Mouse (Mus musculus) liver, adult 2 months (tissue): ENCODE data around the gene Olfr410. TPM values are rescaled to one million over a fixed set of nuclear protein-coding genes. Genes with fewer than 3 reads are reported as not detected.

Source experiments
- DNase-seq: peaks from one replicate; pipeline ENCODE4 v3.0.0-alpha.2; 2011; ENCODE audit warnings: low read depth, low spot score; ENCODE audit errors: extremely low read depth
- H3K27ac ChIP-seq: fragments of 200-500 bp; replicated peaks from 2 replicates; pipeline ENCODE4 v1.5.1; 2012; ENCODE audit warnings: low read depth, mild to moderate bottlenecking, control low read depth, inconsistent platforms, low read length; ENCODE audit not compliant: insufficient read depth
- H3K27me3 ChIP-seq: fragments of 200-500 bp; 2 replicates; pipeline ENCODE4 v1.6.1; 2012; ENCODE audit warnings: mild to moderate bottlenecking, moderate library complexity, low read length, inconsistent platforms; ENCODE audit not compliant: control insufficient read depth, insufficient read depth
- H3K36me3 ChIP-seq: fragments of 200-500 bp; 2 replicates; pipeline ENCODE4 v1.6.1; 2012; ENCODE audit warnings: low read length, inconsistent platforms; ENCODE audit not compliant: control insufficient read depth, insufficient read depth
- H3K4me1 ChIP-seq: fragments of 200-500 bp; 2 replicates; pipeline ENCODE4 v1.6.1; 2011; ENCODE audit warnings: low read length; ENCODE audit not compliant: control insufficient read depth, insufficient read depth
- H3K4me3 ChIP-seq: fragments of 200-500 bp; 2 replicates; pipeline ENCODE4 v1.5.1; 2011; ENCODE audit warnings: low read depth, mild to moderate bottlenecking, control low read depth, low read length, moderate library complexity; ENCODE audit not compliant: insufficient read depth
- H3K79me2 ChIP-seq: fragments of 200-500 bp; 2 replicates; pipeline ENCODE4 v1.6.1; 2012; ENCODE audit warnings: inconsistent platforms, mild to moderate bottlenecking, low read length, moderate library complexity; ENCODE audit not compliant: control insufficient read depth, insufficient read depth
- H3K9ac ChIP-seq: fragments of 200-500 bp; 2 replicates; pipeline ENCODE4 v1.6.1; 2012; ENCODE audit warnings: low read depth, mild to moderate bottlenecking, control low read depth, inconsistent platforms, low read length
- CTCF ChIP-seq: fragments of 200-500 bp; IDR thresholded peaks from 2 replicates; pipeline ENCODE4 v1.5.1; 2011; ENCODE audit warnings: low read depth, low read length, control low read depth
- POLR2A ChIP-seq: fragments of 200-500 bp; IDR thresholded peaks from 2 replicates; pipeline ENCODE4 v1.6.1; 2011; ENCODE audit warnings: low read length, control low read depth; ENCODE audit not compliant: insufficient read depth; ENCODE audit errors: extremely low read depth
- WGBS: fragments of 180-500 bp; shearing (Covaris S2); methylation state at CpG from one replicate; pipeline ENCODE4 v1.1.7; 2018; 5-methylcytosine and 5-hydroxymethylcytosine counted together
- polyA plus RNA-seq: library from polyadenylated mRNA; depleted of rRNA; stranded (reverse); fragments of >200 nt; gene quantifications from 2 replicates; pipeline ENCODE4 v1.2.3, GENCODE M21; 2012; rRNA removed
- total RNA-seq: library from RNA; depleted of rRNA; stranded (reverse); fragments of >200 nt; gene quantifications from 2 replicates; pipeline ENCODE4 v1.2.3, GENCODE M21; 2014; rRNA removed

Olfr410 gene
- total and polyA plus RNA-seq, 2 experiments = not detected

- Histone ChIP-seq H3K27me3 (no peaks in the 10 kb centered on the region), H3K27ac (no peak within 1 kb of the TSS), H3K4me1 (no peaks in the 10 kb centered on the region), H3K4me3 (no peak within 1 kb of the TSS), H3K36me3 (no peaks in the 10 kb centered on the region), H3K9ac (no peak within 1 kb of the TSS), H3K79me2 (no peaks in the 10 kb centered on the region)
- TF ChIP-seq CTCF (no peak), POLR2A (no peak)
- DNase-seq = no peak
- 76% methylated on average over 1 of the region's 1 CpGs for WGBS
Observed at GRCm38 (mm10) chr11:74361769-74362168, 23.9 kb upstream of the Olfr410 start, which contains the start of gene Olfr412. Olfr412 (plus strand) TSS chr11:74362069.

GRCm38 (mm10) chr11:74352550-74352949 lies 14.7 kb upstream of the Olfr410 start, which contains the start of gene Olfr411:
Olfr411 (minus strand) TSS chr11:74352650.
- WGBS = 86% methylated on average over 3 of the region's 3 CpGs
- Histone ChIP-seq H3K4me3 (no peak within 1 kb of the TSS), H3K36me3 (no peaks in the 10 kb centered on the region), H3K9ac (no peak within 1 kb of the TSS), H3K27ac (no peak within 1 kb of the TSS), H3K27me3 (no peaks in the 10 kb centered on the region), H3K4me1 (no peaks in the 10 kb centered on the region), H3K79me2 (no peaks in the 10 kb centered on the region)
- TF ChIP-seq CTCF (no peak), POLR2A (no peak)
- DNase-seq = no peak

GRCm38 (mm10) chr11:74328781-74329180 lies 9.1 kb downstream of the Olfr410 start:
- no peak overlapping the region for H3K9ac ChIP-seq
- peaks cover 6% of the 10 kb centered on the region; the same call in 1 of the 2 replicates for H3K4me1 ChIP-seq
- no peaks in the 10 kb centered on the region for H3K36me3 ChIP-seq
- no peak; the same call in 1 of the 2 replicates for TF ChIP-seq CTCF
- TF ChIP-seq POLR2A = no peak
- DNase-seq = peak; percentile 93
- no peak overlapping the region for H3K4me3 ChIP-seq
- H3K79me2 ChIP-seq = no peaks in the 10 kb centered on the region
- no peaks in the 10 kb centered on the region for H3K27me3 ChIP-seq
- H3K27ac ChIP-seq = no peak overlapping the region

- Histone ChIP-seq H3K27ac (no peak overlapping the region), H3K36me3 (no peaks in the 10 kb centered on the region), H3K4me3 (no peak overlapping the region), H3K4me1 (peaks cover 6% of the 10 kb centered on the region; the same call in 1 of the 2 replicates), H3K79me2 (no peaks in the 10 kb centered on the region), H3K9ac (no peak overlapping the region), H3K27me3 (no peaks in the 10 kb centered on the region)
- TF ChIP-seq POLR2A = no peak
- TF ChIP-seq CTCF = no peak
- WGBS = 72% methylated on average over 2 of the region's 2 CpGs
- DNase-seq = no peak
Observed at GRCm38 (mm10) chr11:74326044-74326443, 11.8 kb downstream of the Olfr410 start.

- TF ChIP-seq CTCF (no peak), POLR2A (no peak)
- DNase-seq = no peak
- no peaks in the 10 kb centered on the region for H3K27me3 ChIP-seq
- no peak overlapping the region for H3K27ac ChIP-seq
- H3K4me1 ChIP-seq = no peaks in the 10 kb centered on the region
- H3K4me3 ChIP-seq = no peak overlapping the region
- H3K36me3 ChIP-seq = no peaks in the 10 kb centered on the region
- WGBS = 85% methylated on average over 2 of the region's 2 CpGs
- H3K79me2 ChIP-seq = no peaks in the 10 kb centered on the region
- no peak overlapping the region for H3K9ac ChIP-seq
Observed at GRCm38 (mm10) chr11:74287256-74287655, 50.6 kb downstream of the Olfr410 start.

- no peaks in the 10 kb centered on the region for H3K4me1 ChIP-seq
- H3K27ac ChIP-seq = no peak within 1 kb of the TSS
- TF ChIP-seq CTCF (no peak), POLR2A (no peak)
- H3K27me3 ChIP-seq = no peaks in the 10 kb centered on the region
- no peaks in the 10 kb centered on the region for H3K36me3 ChIP-seq
- no peak for DNase-seq
- 56% methylated on average over 2 of the region's 2 CpGs for WGBS
- H3K9ac ChIP-seq = no peak within 1 kb of the TSS
- H3K4me3 ChIP-seq = no peak within 1 kb of the TSS
- H3K79me2 ChIP-seq = no peaks in the 10 kb centered on the region
Observed at GRCm38 (mm10) chr11:74283436-74283835, 54.4 kb downstream of the Olfr410 start, which contains the start of gene Olfr59. Olfr59 (plus strand) TSS chr11:74283736.

Other genes with a start within 250 kb of the Olfr410 start
- gene Olfr401, start 224.3 kb downstream of the Olfr410 start, total RNA-seq = not detected in 2 replicates
- gene Olfr401, start 224.3 kb downstream of the Olfr410 start, polyA plus RNA-seq = not detected in 2 replicates
- gene Olfr402, start 184.5 kb downstream of the Olfr410 start, total RNA-seq = not detected in 2 replicates
- gene Olfr402, start 184.5 kb downstream of the Olfr410 start, polyA plus RNA-seq = not detected in 2 replicates
- gene Olfr403, start 151.8 kb downstream of the Olfr410 start, total RNA-seq = not detected in 2 replicates
- gene Olfr403, start 151.8 kb downstream of the Olfr410 start, polyA plus RNA-seq = not detected in 2 replicates
- not detected in 2 replicates for gene Olfr43, start 126.7 kb downstream of the Olfr410 start, total RNA-seq
- not detected in 2 replicates for gene Olfr43, start 126.7 kb downstream of the Olfr410 start, polyA plus RNA-seq
- gene Olfr406, start 78.2 kb downstream of the Olfr410 start, total RNA-seq = not detected in 2 replicates
- not detected in 2 replicates for gene Olfr406, start 78.2 kb downstream of the Olfr410 start, polyA plus RNA-seq
- gene Olfr59, start 54.3 kb downstream of the Olfr410 start, total RNA-seq = not detected in 2 replicates
- not detected in 2 replicates for gene Olfr59, start 54.3 kb downstream of the Olfr410 start, polyA plus RNA-seq
- gene Olfr411, start 14.6 kb upstream of the Olfr410 start, total RNA-seq = not detected in 2 replicates
- not detected in 2 replicates for gene Olfr411, start 14.6 kb upstream of the Olfr410 start, polyA plus RNA-seq
- not detected in 2 replicates for gene Olfr412, start 24.0 kb upstream of the Olfr410 start, total RNA-seq
- gene Olfr412, start 24.0 kb upstream of the Olfr410 start, polyA plus RNA-seq = not detected in 2 replicates